Mouse (Mus musculus): Measurements from ENCODE around the gene Exoc3l2. TPM values are rescaled to one million over a fixed set of nuclear protein-coding genes. Genes with fewer than 3 reads are reported as not detected.
"Not testable (repeated sequence)": the region's sequence is repeated elsewhere in the genome, so short reads cannot be mapped to it uniquely, and the experiment has no call there.

Exoc3l2 gene
- polyA plus RNA-seq, 1 experiment from 2014 or later, result 1.2 TPM

- 65% methylated on average over 4 of the region's 4 CpGs for WGBS
- Histone ChIP-seq H3K36me3 (replicated peaks) (no peaks in the 10 kb centered on the region), H3K4me3 (no peak overlapping the region), H3K27me3 (replicated peaks; ENCODE audit: low read depth, poor library complexity, severe bottlenecking) (peaks cover 6% of the 10 kb centered on the region), H3K4me1 (peaks cover 10% of the 10 kb centered on the region), H3K27ac (replicated peaks) (no peak overlapping the region), H3K9me3 (no peaks in the 10 kb centered on the region)
- no peak for DNase-seq (ENCODE audit: low spot score)
These were observed 35.2 kb downstream of the Exoc3l2 start for GRCm38 (mm10) chr7:19498326-19498725.

DNA sequence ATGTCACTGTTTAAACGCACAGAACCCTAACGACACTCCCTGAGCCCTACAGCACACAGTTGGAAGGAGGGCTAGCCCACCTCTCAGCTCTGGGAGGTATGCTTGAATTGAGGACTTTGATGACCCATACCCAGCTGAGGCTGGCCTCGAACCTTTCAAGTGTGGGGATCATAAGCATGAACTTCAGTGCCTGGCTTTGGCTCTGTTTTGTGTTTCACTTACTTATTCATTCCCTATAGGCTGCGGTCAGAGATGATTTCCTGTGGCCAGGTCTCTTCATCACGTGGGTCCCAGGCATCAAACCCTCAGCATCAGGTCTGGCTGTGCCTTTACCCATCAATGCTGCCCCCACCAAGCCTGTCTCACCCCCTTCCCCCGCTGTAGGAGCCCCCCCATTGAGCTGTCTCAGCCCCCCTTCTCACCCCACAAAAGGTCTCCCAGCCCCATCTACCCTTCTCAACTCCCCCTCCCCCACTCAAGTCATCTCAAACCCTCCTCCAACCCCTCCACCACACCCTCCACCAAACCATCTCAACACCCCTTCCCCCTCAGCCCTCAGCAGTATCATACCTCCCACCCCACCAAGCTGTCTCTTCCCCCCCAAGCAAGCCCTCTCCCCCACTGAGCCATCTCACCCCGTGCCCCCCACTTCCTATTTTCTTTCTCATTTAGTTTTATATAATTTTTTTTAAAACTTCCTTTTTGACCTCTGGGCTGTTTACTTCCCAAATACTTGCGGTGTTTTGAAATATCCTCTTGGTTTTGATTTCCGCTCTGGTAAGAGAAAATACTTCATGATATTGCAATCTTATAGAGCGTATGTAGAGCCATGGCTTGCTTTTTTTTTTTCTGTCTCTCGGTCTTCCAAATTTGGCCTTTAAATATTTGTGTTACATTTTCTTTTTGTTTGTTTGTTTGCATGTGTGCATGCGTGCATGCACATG is 37.6 kb downstream of the Exoc3l2 start:
- no peaks in the 10 kb centered on the region for H3K27me3 ChIP-seq (replicated peaks; ENCODE audit: low read depth, poor library complexity, severe bottlenecking)
- DNase-seq (ENCODE audit: low spot score), result no peak
- peaks cover 8% of the 10 kb centered on the region for H3K4me1 ChIP-seq
- H3K9me3 ChIP-seq, result no peaks in the 10 kb centered on the region
- H3K27ac ChIP-seq (replicated peaks), result no peak overlapping the region
- no peaks in the 10 kb centered on the region for H3K36me3 ChIP-seq (replicated peaks)
- WGBS, result 71% methylated on average over 12 of the region's 12 CpGs
- H3K4me3 ChIP-seq, result no peak overlapping the region

GRCm38 (mm10) chr7:19501658-19502057 is 38.5 kb downstream of the Exoc3l2 start:
- no peaks in the 10 kb centered on the region for H3K27me3 ChIP-seq (replicated peaks; ENCODE audit: low read depth, poor library complexity, severe bottlenecking)
- H3K4me3 ChIP-seq, result no peak overlapping the region
- H3K27ac ChIP-seq (replicated peaks), result no peak overlapping the region
- no peak for DNase-seq (ENCODE audit: low spot score)
- 69% methylated on average over 4 of the region's 4 CpGs for WGBS
- H3K9me3 ChIP-seq, result no peaks in the 10 kb centered on the region
- H3K36me3 ChIP-seq (replicated peaks), result no peaks in the 10 kb centered on the region
- H3K4me1 ChIP-seq, result peaks cover 7% of the 10 kb centered on the region

GRCm38 (mm10) chr7:19503481-19504068 is 40.4 kb downstream of the Exoc3l2 start:
- Histone ChIP-seq H3K27ac (replicated peaks) (no peak overlapping the region), H3K4me3 (no peak overlapping the region), H3K4me1 (peaks cover 20% of the 10 kb centered on the region), H3K27me3 (replicated peaks; ENCODE audit: low read depth, poor library complexity, severe bottlenecking) (no peaks in the 10 kb centered on the region), H3K9me3 (no peaks in the 10 kb centered on the region), H3K36me3 (replicated peaks) (no peaks in the 10 kb centered on the region)
- DNase-seq (ENCODE audit: low spot score), result peak; percentile 63
- WGBS, result 38% methylated on average over 5 of the region's 5 CpGs

- Histone ChIP-seq H3K36me3 (replicated peaks) (peaks cover 6% of the 10 kb centered on the region; the same call in 1 of the 2 replicates), H3K4me1 (peaks cover 26% of the 10 kb centered on the region), H3K9me3 (no peaks in the 10 kb centered on the region), H3K27ac (replicated peaks) (0 out of 2 replicates have a peak overlapping the region, but pooled peaks have one; percentile 93), H3K4me3 (peak overlapping the region; percentile 80), H3K27me3 (replicated peaks; ENCODE audit: low read depth, poor library complexity, severe bottlenecking) (no peaks in the 10 kb centered on the region)
- DNase-seq (ENCODE audit: low spot score), result no peak
- WGBS, result 28% methylated on average over 6 of the region's 6 CpGs
These were observed 43.2 kb downstream of the Exoc3l2 start for GRCm38 (mm10) chr7:19506326-19506725.

DNA sequence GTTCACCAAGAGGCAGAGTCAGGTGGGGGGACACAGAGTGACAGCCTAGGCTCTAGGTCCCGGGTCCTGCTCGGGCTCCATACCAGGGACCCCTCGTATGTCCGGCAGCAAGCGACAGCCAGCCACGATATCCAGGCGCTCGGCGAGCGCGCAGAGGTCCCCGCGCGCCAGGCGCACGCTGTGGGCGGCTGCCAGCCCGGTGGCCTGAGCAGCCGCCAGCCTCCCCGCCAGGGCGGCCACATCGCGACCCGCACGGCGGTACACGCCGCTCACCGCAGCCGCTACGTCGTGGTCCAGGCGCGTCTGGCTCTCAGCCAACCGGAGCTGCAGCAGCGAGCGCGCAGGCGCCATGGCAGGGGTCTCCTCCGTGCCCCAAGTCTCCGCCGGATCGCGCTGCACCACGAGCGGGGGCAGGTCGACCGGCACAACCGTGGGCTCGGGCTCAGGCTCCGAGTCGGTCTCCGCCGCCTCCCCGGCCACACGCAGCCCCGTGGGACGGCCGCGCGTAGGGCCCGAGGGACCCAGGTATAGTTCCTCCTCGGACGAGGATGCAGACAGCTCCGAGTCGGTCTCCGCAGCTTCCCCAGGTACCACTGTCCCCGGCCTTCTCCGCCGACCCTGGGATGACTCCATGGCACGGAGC is 44.0 kb downstream of the Exoc3l2 start:
- WGBS, result under 1% methylated on average over 71 of the region's 71 CpGs
- Histone ChIP-seq H3K36me3 (replicated peaks) (peaks cover 9% of the 10 kb centered on the region; the same call in 1 of the 2 replicates), H3K27ac (replicated peaks) (peak overlapping the region; percentile 93), H3K9me3 (no peaks in the 10 kb centered on the region), H3K27me3 (replicated peaks; ENCODE audit: low read depth, poor library complexity, severe bottlenecking) (no peaks in the 10 kb centered on the region), H3K4me3 (peak overlapping the region; percentile 80), H3K4me1 (peaks cover 26% of the 10 kb centered on the region)
- peak; percentile 87 for DNase-seq (ENCODE audit: low spot score)

DNA sequence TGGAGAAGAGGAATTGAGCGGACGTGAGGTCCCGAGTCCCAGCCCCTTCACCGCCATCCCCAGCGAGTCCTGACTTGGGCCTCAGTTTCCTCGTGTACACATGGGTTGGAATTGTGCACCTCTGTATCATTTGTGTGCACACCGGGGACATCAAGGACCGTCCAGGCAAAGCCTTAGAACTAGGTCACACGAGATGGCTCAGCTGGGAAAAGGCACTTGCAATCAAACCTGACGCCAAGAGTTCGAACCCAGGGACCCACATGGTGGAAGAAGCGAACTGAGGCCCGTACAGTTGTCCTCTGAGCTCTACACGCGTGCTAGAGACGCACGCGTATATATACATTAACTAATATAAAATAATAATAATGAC is 44.5 kb downstream of the Exoc3l2 start:
- Histone ChIP-seq H3K27ac (replicated peaks) (peak overlapping the region; percentile 93), H3K4me1 (peaks cover 26% of the 10 kb centered on the region), H3K36me3 (replicated peaks) (peaks cover 9% of the 10 kb centered on the region; the same call in 1 of the 2 replicates), H3K4me3 (peak overlapping the region; percentile 80), H3K9me3 (no peaks in the 10 kb centered on the region), H3K27me3 (replicated peaks; ENCODE audit: low read depth, poor library complexity, severe bottlenecking) (no peaks in the 10 kb centered on the region)
- WGBS, result 5% methylated on average over 18 of the region's 18 CpGs
- no peak for DNase-seq (ENCODE audit: low spot score)

- peaks cover 26% of the 10 kb centered on the region for H3K4me1 ChIP-seq
- no peaks in the 10 kb centered on the region for H3K27me3 ChIP-seq (replicated peaks; ENCODE audit: low read depth, poor library complexity, severe bottlenecking)
- peak within 1 kb of the TSS; percentile 80 for H3K4me3 ChIP-seq
- peak; percentile 94 for DNase-seq (ENCODE audit: low spot score)
- H3K27ac ChIP-seq (replicated peaks), result peak within 1 kb of the TSS; percentile 93
- peaks cover 9% of the 10 kb centered on the region; the same call in 1 of the 2 replicates for H3K36me3 ChIP-seq (replicated peaks)
- under 1% methylated on average over 56 of the region's 56 CpGs for WGBS
- H3K9me3 ChIP-seq, result no peaks in the 10 kb centered on the region
These were observed 45.2 kb downstream of the Exoc3l2 start, which contains the start of the genes Bloc1s3 and Trappc6a for GRCm38 (mm10) chr7:19508150-19508923. Gene Bloc1s3, minus strand, starts transcription at chr7:19508367. Gene Trappc6a, plus strand, starts transcription at chr7:19508395.

DNA sequence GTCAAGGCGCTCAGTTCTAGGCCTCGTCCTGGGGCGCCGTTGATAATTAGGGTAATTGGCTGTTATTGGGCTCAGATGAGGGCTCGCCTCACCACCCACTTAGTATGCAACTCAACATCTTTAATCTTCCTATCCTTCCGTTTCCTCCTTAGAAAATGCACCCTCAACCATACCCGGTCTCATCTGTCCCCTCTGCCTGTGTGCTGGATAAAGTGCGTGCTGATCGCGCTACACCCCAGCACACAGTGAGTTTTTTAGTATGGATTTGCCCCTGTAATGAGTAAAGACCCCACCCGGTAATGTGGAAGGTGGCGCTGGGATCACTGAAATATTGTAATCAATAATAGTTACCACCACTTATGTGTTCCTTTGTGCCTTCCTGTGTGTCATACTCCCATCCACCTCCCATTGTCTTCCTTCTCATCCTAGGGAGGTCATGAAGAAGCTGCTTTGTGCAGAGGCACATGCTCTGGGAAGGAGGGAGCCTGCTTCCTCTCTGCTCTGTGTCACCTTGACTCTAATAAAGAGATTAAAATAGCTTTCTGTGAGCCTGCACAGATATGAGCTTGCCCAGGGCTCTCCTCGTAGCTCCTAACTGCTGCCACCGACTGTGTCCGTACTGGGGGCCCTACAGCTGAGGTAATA is 45.9 kb downstream of the Exoc3l2 start:
- Histone ChIP-seq H3K4me3 (peak overlapping the region; percentile 80), H3K4me1 (peaks cover 29% of the 10 kb centered on the region), H3K27ac (replicated peaks) (peak overlapping the region; percentile 93), H3K36me3 (replicated peaks) (peaks cover 9% of the 10 kb centered on the region; the same call in 1 of the 2 replicates), H3K27me3 (replicated peaks; ENCODE audit: low read depth, poor library complexity, severe bottlenecking) (no peaks in the 10 kb centered on the region; the same call in 1 of the 2 replicates), H3K9me3 (no peaks in the 10 kb centered on the region)
- whole genome bisulfite sequencing, result 14% methylated on average over 15 of the region's 15 CpGs
- no peak for DNase-seq (ENCODE audit: low spot score)

DNA sequence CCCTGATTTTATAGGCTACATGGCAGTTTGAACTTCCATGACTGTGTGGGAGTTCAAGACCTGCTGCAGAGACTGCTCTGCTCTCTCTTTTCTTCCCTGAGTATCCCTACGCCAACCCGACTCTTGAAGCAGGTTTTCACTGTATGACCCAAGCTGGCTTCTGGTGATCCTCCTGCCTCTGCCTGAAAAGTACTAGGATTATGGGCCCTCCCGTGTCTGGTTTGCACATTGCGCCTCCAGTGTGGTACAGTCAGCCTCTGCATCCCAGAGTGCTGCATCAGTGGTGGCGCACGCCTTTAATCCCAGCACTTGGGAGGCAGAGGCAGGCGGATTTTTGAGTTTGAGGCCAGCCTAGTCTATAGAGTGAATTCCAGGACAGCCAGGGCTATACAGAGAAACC is 46.7 kb downstream of the Exoc3l2 start:
- Histone ChIP-seq H3K27me3 (replicated peaks; ENCODE audit: low read depth, poor library complexity, severe bottlenecking) (no peaks in the 10 kb centered on the region; the same call in 1 of the 2 replicates), H3K4me3 (peak overlapping the region; percentile 80), H3K27ac (replicated peaks) (peak overlapping the region; percentile 93), H3K4me1 (peaks cover 30% of the 10 kb centered on the region), H3K9me3 (no peaks in the 10 kb centered on the region), H3K36me3 (replicated peaks) (peaks cover 9% of the 10 kb centered on the region; the same call in 1 of the 2 replicates)
- 94% methylated on average over 7 of the region's 7 CpGs for WGBS
- no peak for DNase-seq (ENCODE audit: low spot score)

GRCm38 (mm10) chr7:19511934-19512333 is 48.8 kb downstream of the Exoc3l2 start:
- H3K9me3 ChIP-seq, result not testable (repeated sequence)
- WGBS, result 81% methylated on average over 7 of the region's 7 CpGs

More at GRCm38 (mm10) chr7:19511934-19512333, 48.8 kb downstream of the Exoc3l2 start:
- Histone ChIP-seq H3K27me3 (replicated peaks; ENCODE audit: low read depth, poor library complexity, severe bottlenecking) (peaks cover 16% of the 10 kb centered on the region), H3K4me1 (peaks cover 25% of the 10 kb centered on the region)
- not testable (repeated sequence) for H3K27ac ChIP-seq (replicated peaks); H3K36me3 ChIP-seq (replicated peaks); H3K4me3 ChIP-seq; DNase-seq (ENCODE audit: low spot score)
